Mouse (Mus musculus): ENCODE measurements around the gene Higd1b.

The Higd1b gene

GRCm38 (mm10) chr11:102838126-102838525 is 2.5 kb downstream of the Higd1b start:
- no peak for DNase-seq (ENCODE audit: low read depth, low spot score)

DNA sequence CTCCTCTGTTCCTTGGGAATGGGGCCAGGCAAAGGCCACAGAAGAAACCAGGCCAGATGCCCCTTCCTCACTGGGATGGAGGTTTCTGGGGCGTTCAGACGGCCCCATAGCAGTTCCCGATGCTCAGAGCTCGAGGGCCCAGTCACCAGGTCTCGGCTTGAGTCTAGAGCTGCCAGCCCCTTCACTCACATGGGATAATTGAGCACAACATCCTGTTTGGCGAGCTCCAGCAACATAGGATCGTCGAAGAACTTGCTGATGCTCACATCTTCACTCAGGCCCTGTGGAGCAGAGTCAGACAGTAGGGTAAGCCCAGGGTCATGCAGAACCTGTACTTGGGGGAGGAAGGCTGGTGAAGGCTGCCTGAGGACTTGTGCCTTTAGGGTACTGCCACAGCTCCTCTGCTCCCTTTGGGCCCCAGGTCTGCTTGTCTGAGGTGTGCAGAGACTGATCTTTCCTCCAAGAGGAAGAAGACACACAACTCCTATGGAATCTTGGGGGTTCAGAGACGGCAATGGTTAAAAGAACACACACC is 3.0 kb downstream of the Higd1b start:
- no peak for DNase-seq (ENCODE audit: low read depth, low spot score)

GRCm38 (mm10) chr11:102845926-102846325 is 10.3 kb downstream of the Higd1b start:
- DNase-seq (ENCODE audit: low read depth, low spot score) = no peak

GRCm38 (mm10) chr11:102851883-102852282 is 16.2 kb downstream of the Higd1b start:
- no peak for DNase-seq (ENCODE audit: low read depth, low spot score)

DNA sequence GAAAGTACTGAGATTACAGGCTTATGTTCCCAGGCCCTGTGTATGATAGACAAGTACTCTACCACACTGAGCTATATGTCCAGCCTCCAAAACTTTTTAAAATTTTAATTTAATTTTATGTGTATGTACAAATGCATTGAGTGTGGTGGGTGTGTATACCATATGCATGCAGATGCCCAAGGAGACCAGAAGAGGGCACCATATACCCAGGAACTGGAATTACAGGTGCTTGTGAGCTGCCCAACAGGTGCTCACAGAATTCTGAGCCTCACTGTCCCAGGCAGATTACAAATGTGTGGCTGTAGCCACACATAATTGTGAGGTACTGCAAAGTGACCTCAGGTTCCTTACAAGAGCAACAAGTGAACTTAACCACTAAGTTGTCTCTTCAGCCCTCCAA is 18.1 kb downstream of the Higd1b start:
- DNase-seq (ENCODE audit: low read depth, low spot score) = no peak

DNA sequence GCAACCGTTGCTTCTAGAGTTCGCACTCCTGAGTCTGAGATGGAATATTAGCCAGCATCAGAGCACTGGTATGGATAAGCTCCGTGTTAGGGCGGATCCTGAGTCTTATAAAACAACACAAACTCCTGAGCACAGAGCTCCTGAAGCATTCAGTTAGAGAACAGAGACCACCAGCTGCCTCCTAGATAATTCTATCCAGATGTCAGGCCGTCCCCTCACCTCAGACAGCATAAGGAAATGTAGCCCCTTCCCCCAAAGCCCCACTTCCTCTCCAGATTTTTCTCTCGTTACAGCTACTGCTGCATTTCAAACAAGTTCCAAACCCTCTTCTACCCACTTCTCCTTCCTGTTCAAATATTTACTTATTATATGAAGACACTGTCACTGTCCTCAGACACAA is 20.3 kb downstream of the Higd1b start:
- no peak for DNase-seq (ENCODE audit: low read depth, low spot score)

- DNase-seq (ENCODE audit: low read depth, low spot score) = no peak
These were observed 23.3 kb downstream of the Higd1b start for GRCm38 (mm10) chr11:102858951-102859350.

DNA sequence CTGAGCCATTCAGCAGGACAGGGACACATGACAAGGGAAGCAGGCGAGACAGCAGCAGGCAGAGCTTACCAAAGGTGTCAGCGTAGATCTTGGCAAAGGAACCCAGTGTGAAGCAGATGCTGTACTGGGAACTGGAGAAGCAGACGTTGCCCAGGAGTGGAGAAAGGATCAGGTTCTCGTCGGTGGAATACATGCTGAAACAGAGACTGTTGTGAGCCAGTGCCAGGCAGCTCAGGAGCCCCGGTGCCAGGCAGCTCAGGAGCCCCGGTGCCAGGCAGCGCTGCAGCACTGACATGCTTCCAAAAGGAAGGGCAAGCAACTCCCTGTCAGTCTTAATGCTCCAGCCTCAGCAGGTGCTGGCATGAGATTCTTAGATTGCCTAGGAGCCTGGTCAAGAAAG is 24.3 kb downstream of the Higd1b start:
- peak; percentile 72 for DNase-seq (ENCODE audit: low read depth, low spot score)

GRCm38 (mm10) chr11:102864272-102864671 is 28.6 kb downstream of the Higd1b start:
- DNase-seq (ENCODE audit: low read depth, low spot score) = no peak

DNA sequence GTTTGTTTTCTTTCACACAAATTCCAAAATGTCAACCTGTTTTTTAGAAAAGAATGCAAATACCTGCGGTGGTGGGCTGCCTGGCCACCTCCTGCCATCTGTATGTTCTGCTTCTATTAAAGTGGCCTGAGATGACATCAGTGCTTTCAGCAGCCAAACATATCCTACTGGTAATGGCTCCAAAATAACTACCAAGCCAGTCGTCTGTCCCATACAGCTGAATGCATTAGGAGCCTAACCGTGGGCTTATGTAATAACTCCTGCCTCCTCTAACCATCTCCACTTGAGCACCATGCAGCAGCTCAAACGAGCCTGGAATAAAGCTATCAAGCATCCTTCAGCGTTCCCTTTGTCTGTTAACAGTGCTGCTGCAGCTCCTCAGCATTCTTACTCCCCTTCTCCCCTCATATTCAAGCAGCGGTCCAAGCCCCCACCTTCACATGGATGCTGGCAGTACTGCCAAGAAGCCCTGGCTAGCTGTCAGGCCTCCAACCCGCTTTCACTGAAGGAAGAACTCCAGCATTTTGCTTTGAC is 39.2 kb downstream of the Higd1b start:
- peak; percentile 93 for DNase-seq (ENCODE audit: low read depth, low spot score)

DNA sequence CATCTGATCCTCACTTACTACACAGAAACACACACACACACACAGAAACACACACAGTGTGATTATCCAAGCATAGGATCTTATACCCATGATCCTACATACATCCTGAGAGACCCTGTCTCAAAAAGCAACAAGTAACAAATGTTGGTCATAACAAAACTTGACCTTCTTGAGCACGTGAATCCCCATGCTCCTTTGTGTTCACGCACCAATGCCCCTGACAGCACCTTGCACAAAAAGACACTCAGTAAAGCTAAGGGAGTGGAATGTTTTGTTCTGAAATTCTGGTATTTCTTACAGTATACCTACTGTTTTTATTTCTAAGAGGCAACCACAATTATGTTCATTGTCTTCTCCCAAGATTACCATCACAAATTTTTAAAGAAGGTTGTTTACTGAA is 43.9 kb downstream of the Higd1b start:
- DNase-seq (ENCODE audit: low read depth, low spot score) = no peak

- peak; percentile 93 for DNase-seq (ENCODE audit: low read depth, low spot score)
These were observed 45.1 kb downstream of the Higd1b start, which contains the start of the genes Eftud2 and Ccdc103 for GRCm38 (mm10) chr11:102880585-102881313. Gene Eftud2, minus strand, starts transcription at chr11:102880985. Gene Ccdc103, plus strand, starts transcription at chr11:102881204.

DNA sequence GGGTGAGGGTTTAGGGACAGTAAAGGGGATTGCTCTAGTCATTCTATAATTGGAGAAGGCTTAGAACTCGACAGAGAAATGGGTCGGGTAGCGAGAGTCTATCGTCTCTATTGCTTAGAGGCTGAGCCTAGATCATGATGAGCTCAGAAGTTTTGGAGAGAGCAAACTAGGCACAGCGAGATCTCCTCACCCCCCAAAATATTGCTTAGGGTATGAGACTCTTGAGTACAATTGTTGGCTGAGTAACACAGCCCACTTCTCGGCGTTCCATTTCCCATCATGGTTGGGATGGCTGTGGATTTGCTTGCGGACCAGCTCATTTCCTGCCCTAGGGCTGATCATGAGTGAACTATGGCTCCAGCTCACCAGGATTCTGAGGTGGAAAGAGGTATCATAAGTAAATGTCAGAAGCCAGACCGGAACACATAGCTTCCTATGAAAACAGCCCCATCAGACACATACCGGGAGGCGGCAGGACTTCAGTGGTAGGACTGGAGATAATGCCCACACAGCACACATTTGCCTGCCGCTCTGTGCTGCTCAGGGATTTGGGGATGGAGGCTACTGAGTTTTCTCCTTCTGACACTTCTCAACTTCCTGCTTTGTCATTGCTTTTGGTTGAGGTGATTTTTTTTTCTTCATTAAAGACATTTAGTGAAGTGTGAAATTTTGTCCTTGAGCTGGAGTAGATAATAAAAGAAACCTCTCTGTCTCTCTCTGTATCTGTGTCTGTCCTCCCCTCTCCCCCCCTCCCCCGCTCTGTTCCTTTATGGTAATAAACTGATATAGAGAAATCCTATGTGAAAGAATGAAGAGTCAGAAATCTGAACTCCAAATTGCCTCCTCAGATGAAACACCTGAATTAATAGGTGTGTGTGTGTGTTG is 45.9 kb downstream of the Higd1b start:
- no peak for DNase-seq (ENCODE audit: low read depth, low spot score)

- DNase-seq (ENCODE audit: low read depth, low spot score) = no peak
These were observed 49.1 kb downstream of the Higd1b start, which contains the start of gene Fam187a for GRCm38 (mm10) chr11:102884616-102885219. Gene Fam187a, plus strand, starts transcription at chr11:102885169.

DNA sequence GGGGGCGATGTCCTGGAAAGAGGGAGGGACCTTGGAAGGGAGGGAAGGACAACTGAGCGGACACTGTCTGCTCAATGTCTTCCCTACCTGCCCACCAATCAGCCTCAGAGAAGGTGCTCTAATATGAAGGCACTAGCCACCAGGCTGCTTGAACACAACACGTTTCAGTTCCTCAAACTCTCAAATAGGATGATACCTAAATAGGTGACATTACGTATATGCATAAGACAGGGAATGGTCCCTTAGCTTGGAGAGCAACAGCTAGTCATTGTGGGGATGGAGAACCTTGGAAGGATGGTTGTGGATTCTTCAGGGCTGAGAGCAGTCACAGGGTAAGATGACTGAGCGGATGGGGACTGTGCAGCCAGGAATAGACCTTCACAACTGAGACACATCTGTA is 51.8 kb downstream of the Higd1b start:
- no peak for DNase-seq (ENCODE audit: low read depth, low spot score)
